Mouse (Mus musculus) kidney, adult 2 months (tissue): Measurements from ENCODE around the gene Ube2b.

Experiments
- CTCF ChIP-seq: fragments of 200-500 bp; conservative IDR thresholded peaks from 2 replicates; pipeline ENCODE4 v1.5.1; 2011; ENCODE audit warnings: low read depth, mild to moderate bottlenecking, control low read depth, low read length, moderate library complexity, mixed read lengths; ENCODE audit not compliant: insufficient read depth, insufficient read length
- POLR2A ChIP-seq: fragments of 200-500 bp; IDR thresholded peaks from one replicate; pipeline ENCODE4 v1.6.1; 2011; ENCODE audit warnings: low read depth, low read length, control low read depth

- TF ChIP-seq CTCF: no peak
- no peak for TF ChIP-seq POLR2A
Measured at GRCm38 (mm10) chr11:52002842-52003504, 2.4 kb upstream of the Ube2b start.
